Mouse (Mus musculus) small intestine, adult 2 months (tissue): ENCODE data around the gene Acot7. TPM values are rescaled to one million over a fixed set of nuclear protein-coding genes. Genes with fewer than 3 reads are reported as not detected.
"Not testable (repeated sequence)": the region's sequence is repeated elsewhere in the genome, so short reads cannot be mapped to it uniquely, and the experiment has no call there.

ENCODE experiments used
- H3K27ac ChIP-seq: fragments of 200-500 bp; 2 replicates; pipeline ENCODE4 v1.5.1; 2012; ENCODE audit warnings: low read depth, low read length, control low read depth, inconsistent platforms; ENCODE audit not compliant: insufficient read depth
- H3K27me3 ChIP-seq: fragments of 200-500 bp; 2 replicates; pipeline ENCODE4 v1.6.1; 2012; ENCODE audit warnings: mild to moderate bottlenecking, moderate library complexity, low read length, inconsistent platforms; ENCODE audit not compliant: control insufficient read depth, insufficient read depth
- H3K36me3 ChIP-seq: fragments of 200-500 bp; 2 replicates; pipeline ENCODE4 v1.6.1; 2012; ENCODE audit warnings: mild to moderate bottlenecking, low read length, control low read depth, inconsistent platforms; ENCODE audit not compliant: control insufficient read depth, insufficient read depth
- H3K4me1 ChIP-seq: fragments of 200-500 bp; 2 replicates; pipeline ENCODE4 v1.6.1; 2012; ENCODE audit warnings: low read length, inconsistent platforms, mixed read lengths; ENCODE audit not compliant: control insufficient read depth, insufficient read depth, insufficient read length
- H3K4me3 ChIP-seq: fragments of 200-500 bp; 2 replicates; pipeline ENCODE4 v1.5.1; 2012; ENCODE audit warnings: low read depth, mild to moderate bottlenecking, control low read depth, inconsistent platforms, low read length, moderate library complexity
- CTCF ChIP-seq: fragments of 200-500 bp; IDR thresholded peaks from 2 replicates; pipeline ENCODE4 v1.5.1; 2012; ENCODE audit warnings: low read depth, mild to moderate bottlenecking, control low read depth, inconsistent platforms, low read length, moderate library complexity, mixed read lengths; ENCODE audit not compliant: insufficient replicate concordance, insufficient read length; ENCODE audit errors: extremely low read depth
- POLR2A ChIP-seq: fragments of 200-500 bp; IDR thresholded peaks from 2 replicates; pipeline ENCODE4 v1.6.1; 2012; ENCODE audit warnings: low read depth, mild to moderate bottlenecking, control low read depth, inconsistent platforms, low read length, moderate library complexity
- WGBS: fragments of 180-500 bp; shearing (Covaris S2); methylation state at CpG from one replicate; pipeline ENCODE4 v1.1.7; 2018; 5-methylcytosine and 5-hydroxymethylcytosine counted together
- polyA plus RNA-seq: library from polyadenylated mRNA; depleted of rRNA; stranded (reverse); fragments of >200 nt; gene quantifications from 2 replicates; pipeline ENCODE4 v1.2.3, GENCODE M21; 2012

Gene Acot7
- polyA plus RNA-seq, 1 experiment, result 33.4 TPM

DNA sequence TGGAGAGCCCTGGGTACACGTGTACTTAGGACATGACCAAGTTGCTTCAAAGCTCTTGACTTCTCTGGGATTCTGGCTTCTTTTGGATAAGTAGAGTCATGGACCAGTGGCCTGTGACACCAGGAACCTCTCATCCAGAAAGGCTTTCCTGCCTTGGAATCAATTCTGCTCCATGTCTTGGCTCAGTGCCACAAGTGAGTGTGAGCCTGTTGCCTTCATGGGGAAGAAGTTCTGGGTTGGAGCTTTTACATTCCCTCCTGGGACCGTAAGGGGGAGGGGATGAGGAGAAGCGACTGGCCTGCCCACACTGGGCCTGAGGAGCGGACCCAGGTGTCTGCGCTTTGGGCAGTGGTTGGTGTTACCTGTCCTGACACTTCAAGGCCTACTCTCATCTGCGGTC lies 44.2 kb downstream of the Acot7 start:
- 89% methylated on average over 6 of the region's 6 CpGs for WGBS
- Histone ChIP-seq H3K4me1 (peaks cover 11% of the 10 kb centered on the region), H3K4me3 (no peak overlapping the region), H3K27me3 (no peaks in the 10 kb centered on the region), H3K27ac (no peak overlapping the region), H3K36me3 (peaks cover 9% of the 10 kb centered on the region; the same call in 1 of the 2 replicates)
- TF ChIP-seq CTCF (no peak), POLR2A (no peak)

- Histone ChIP-seq H3K27me3 (no peaks in the 10 kb centered on the region), H3K4me1 (peaks cover 15% of the 10 kb centered on the region), H3K27ac (no peak overlapping the region), H3K4me3 (no peak overlapping the region), H3K36me3 (peaks cover 9% of the 10 kb centered on the region; the same call in 1 of the 2 replicates)
- TF ChIP-seq CTCF (no peak), POLR2A (no peak)
- WGBS, result 84% methylated on average over 1 of the region's 1 CpGs
These were observed 44.6 kb downstream of the Acot7 start for GRCm38 (mm10) chr4:152222513-152222912.

DNA sequence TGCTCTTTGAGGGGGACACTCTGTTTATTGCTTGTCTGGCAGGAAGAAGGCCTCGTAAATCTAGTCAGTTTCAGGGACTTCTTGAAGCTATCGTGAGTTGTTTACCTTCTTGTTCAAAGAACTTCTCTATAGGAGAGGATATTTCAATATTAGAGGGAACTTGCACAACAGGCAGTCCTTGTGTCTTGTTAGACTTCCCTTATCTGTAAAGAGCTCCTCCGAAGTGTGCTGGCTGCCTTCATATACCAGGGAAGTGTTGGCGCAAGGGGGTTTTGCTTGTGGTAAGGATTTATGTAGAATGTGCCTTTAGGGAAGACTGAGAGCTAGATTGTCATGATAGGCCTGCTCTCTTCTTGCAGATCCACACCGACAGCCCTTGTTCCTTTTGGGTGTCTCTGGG lies 46.2 kb downstream of the Acot7 start:
- Histone ChIP-seq H3K27ac (no peak overlapping the region), H3K36me3 (peaks cover 7% of the 10 kb centered on the region; the same call in 1 of the 2 replicates), H3K27me3 (no peaks in the 10 kb centered on the region), H3K4me1 (peaks cover 25% of the 10 kb centered on the region), H3K4me3 (no peak overlapping the region)
- TF ChIP-seq CTCF, result no peak
- TF ChIP-seq POLR2A, result no peak
- WGBS, result 78% methylated on average over 5 of the region's 5 CpGs

DNA sequence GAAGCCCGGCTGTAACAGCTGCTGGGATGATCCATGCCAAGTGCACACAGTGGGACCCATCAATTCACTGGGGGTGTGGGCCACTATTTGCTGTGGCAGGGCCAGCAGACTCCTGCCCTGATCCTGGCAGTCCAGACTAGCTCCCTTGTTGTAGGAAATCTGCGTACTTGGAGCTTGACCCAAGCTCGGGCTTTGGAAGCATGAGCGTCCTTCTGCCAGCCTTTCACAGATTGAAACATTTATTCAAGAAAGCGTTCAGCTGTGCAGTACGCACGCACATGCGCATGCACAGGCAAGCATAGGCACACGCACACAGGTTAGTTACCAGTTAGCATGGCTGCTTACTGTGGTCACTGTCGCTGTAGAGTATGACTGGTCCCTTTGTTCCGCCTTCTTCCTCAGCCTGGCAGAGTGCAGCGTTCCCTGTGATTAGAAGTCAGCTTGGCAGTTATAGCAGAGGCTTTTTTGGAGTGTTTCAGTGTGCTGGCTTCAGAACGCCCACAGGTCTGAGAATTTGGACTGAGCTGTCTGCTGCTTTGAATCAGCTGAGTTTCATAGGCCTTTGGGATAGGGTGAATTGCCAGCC lies 49.1 kb downstream of the Acot7 start:
- WGBS, result 82% methylated on average over 13 of the region's 13 CpGs
- TF ChIP-seq CTCF (no peak), POLR2A (no peak)
- Histone ChIP-seq H3K27me3 (no peaks in the 10 kb centered on the region), H3K4me3 (no peak overlapping the region), H3K27ac (peak overlapping the region; percentile 4), H3K4me1 (peaks cover 23% of the 10 kb centered on the region), H3K36me3 (peaks cover 9% of the 10 kb centered on the region; the same call in 1 of the 2 replicates)

GRCm38 (mm10) chr4:152227749-152228527 lies 50.0 kb downstream of the Acot7 start:
- TF ChIP-seq POLR2A (no peak), CTCF (no peak)
- Histone ChIP-seq H3K4me1 (peaks cover 23% of the 10 kb centered on the region), H3K27ac (peak overlapping the region; percentile 80), H3K36me3 (peaks cover 9% of the 10 kb centered on the region; the same call in 1 of the 2 replicates), H3K4me3 (no peak overlapping the region), H3K27me3 (no peaks in the 10 kb centered on the region)
- 31% methylated on average over 12 of the region's 12 CpGs for WGBS

GRCm38 (mm10) chr4:152230331-152230730 lies 52.4 kb downstream of the Acot7 start:
- peaks cover 23% of the 10 kb centered on the region for H3K4me1 ChIP-seq
- WGBS, result 41% methylated on average over 4 of the region's 4 CpGs
- H3K4me3 ChIP-seq, H3K36me3 ChIP-seq, H3K27me3 ChIP-seq, H3K27ac ChIP-seq: not testable (repeated sequence)

DNA sequence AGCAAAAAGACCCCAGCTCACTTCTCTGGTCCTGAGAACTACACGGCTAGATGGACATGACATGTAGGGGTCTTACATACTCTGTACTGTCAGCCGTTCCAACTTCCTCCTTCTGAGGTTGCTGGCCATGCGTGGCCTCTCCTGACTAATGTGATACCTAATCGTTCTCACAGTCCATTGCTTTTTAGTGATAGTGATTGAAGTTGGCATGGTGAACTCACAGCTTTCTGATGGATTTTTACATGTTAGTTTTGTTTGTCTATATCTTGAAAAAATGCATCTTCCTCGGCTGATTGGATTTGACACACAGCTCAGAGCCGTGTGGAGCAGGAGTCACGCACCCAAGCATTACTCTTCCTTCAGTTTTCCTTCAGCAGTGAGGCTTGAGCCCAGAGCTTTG lies 53.4 kb downstream of the Acot7 start:
- 88% methylated on average over 7 of the region's 7 CpGs for WGBS

More for the DNA sequence above, 53.4 kb downstream of the Acot7 start:
- H3K27ac ChIP-seq, result no peak overlapping the region
- TF ChIP-seq CTCF, result no peak
- TF ChIP-seq POLR2A, result no peak
- H3K4me1 ChIP-seq, result peaks cover 23% of the 10 kb centered on the region
- no peak overlapping the region for H3K4me3 ChIP-seq
- no peaks in the 10 kb centered on the region for H3K27me3 ChIP-seq
- H3K36me3 ChIP-seq, result 0 out of 2 replicates have a peak, but pooled peaks cover 7% of the 10 kb centered on the region
